Mouse (Mus musculus): ENCODE measurements around the gene Echdc3. TPM values are rescaled to one million over a fixed set of nuclear protein-coding genes. Genes with fewer than 3 reads are reported as not detected.

The Echdc3 gene
- polyA plus RNA-seq (2016; fragmentation: Nextera tagmentation; extraction: Ambion mirVana) = 1.1 and 2.9 TPM in 2 replicates

- H3K4me2 ChIP-seq = peak within 1 kb of the TSS; percentile 62
- 2% methylated on average over 30 of the region's 30 CpGs for WGBS
- H3K4me1 ChIP-seq = peaks cover 16% of the 10 kb centered on the region
- peak within 1 kb of the TSS; percentile 43 for H3K27ac ChIP-seq
- peak; percentile 90 for ATAC-seq (ENCODE audit: low FRiP score)
- H3K4me3 ChIP-seq (replicated peaks) = peak within 1 kb of the TSS; percentile 38
- H3K27me3 ChIP-seq = peaks cover 9% of the 10 kb centered on the region; the same call in 1 of the 2 replicates
- no peaks in the 10 kb centered on the region for H3K9me3 ChIP-seq
- H3K36me3 ChIP-seq (replicated peaks) = no peaks in the 10 kb centered on the region
- H3K9ac ChIP-seq = peak within 1 kb of the TSS; percentile 59
Measured at GRCm38 (mm10) chr2:6212724-6213511, at the start of gene Echdc3. Echdc3 (minus strand) TSS chr2:6213033.

GRCm38 (mm10) chr2:6261718-6262117 lies 48.9 kb upstream of the Echdc3 start:
- H3K27ac ChIP-seq = peak overlapping the region; percentile 62
- H3K4me3 ChIP-seq (replicated peaks) = no peak overlapping the region
- peaks cover 9% of the 10 kb centered on the region for H3K4me1 ChIP-seq
- WGBS = 35% methylated on average over 9 of the region's 9 CpGs
- no peaks in the 10 kb centered on the region for H3K36me3 ChIP-seq (replicated peaks)
- H3K4me2 ChIP-seq = peak overlapping the region; percentile 17
- peaks cover 12% of the 10 kb centered on the region for H3K9me3 ChIP-seq
- H3K9ac ChIP-seq = no peak overlapping the region
- ATAC-seq (ENCODE audit: low FRiP score) = peak; percentile 42; the same call in 1 of the 2 replicates
- H3K27me3 ChIP-seq = peaks cover 81% of the 10 kb centered on the region

- Histone ChIP-seq H3K36me3 (replicated peaks) (no peaks in the 10 kb centered on the region), H3K4me1 (peaks cover 9% of the 10 kb centered on the region), H3K4me2 (peak overlapping the region; percentile 17), H3K9me3 (peaks cover 12% of the 10 kb centered on the region), H3K27ac (peak overlapping the region; percentile 62), H3K4me3 (replicated peaks) (no peak overlapping the region), H3K27me3 (peaks cover 83% of the 10 kb centered on the region), H3K9ac (no peak overlapping the region)
- 2% methylated on average over 8 of the region's 8 CpGs for WGBS
- ATAC-seq (ENCODE audit: low FRiP score) = peak; percentile 90
Measured at GRCm38 (mm10) chr2:6261201-6261672, 48.4 kb upstream of the Echdc3 start.

- H3K9me3 ChIP-seq = peaks cover 9% of the 10 kb centered on the region
- 48% methylated on average over 4 of the region's 4 CpGs for WGBS
- no peak overlapping the region for H3K4me3 ChIP-seq (replicated peaks)
- H3K27ac ChIP-seq = no peak overlapping the region
- H3K36me3 ChIP-seq (replicated peaks) = no peaks in the 10 kb centered on the region
- peaks cover 81% of the 10 kb centered on the region for H3K27me3 ChIP-seq
- H3K9ac ChIP-seq = no peak overlapping the region
- H3K4me1 ChIP-seq = peaks cover 9% of the 10 kb centered on the region
- ATAC-seq (ENCODE audit: low FRiP score) = no peak
- H3K4me2 ChIP-seq = no peak overlapping the region
Measured at GRCm38 (mm10) chr2:6260661-6261060, 47.8 kb upstream of the Echdc3 start.

- no peak overlapping the region for H3K4me2 ChIP-seq
- no peaks in the 10 kb centered on the region for H3K36me3 ChIP-seq (replicated peaks)
- no peak overlapping the region for H3K9ac ChIP-seq
- 90% methylated on average over 3 of the region's 3 CpGs for WGBS
- ATAC-seq (ENCODE audit: low FRiP score) = no peak
- no peak overlapping the region for H3K4me3 ChIP-seq (replicated peaks)
- no peak overlapping the region for H3K27ac ChIP-seq
- H3K9me3 ChIP-seq = peaks cover 4% of the 10 kb centered on the region; the same call in 1 of the 2 replicates
- H3K27me3 ChIP-seq = peaks cover 78% of the 10 kb centered on the region
- peaks cover 9% of the 10 kb centered on the region for H3K4me1 ChIP-seq
Measured at GRCm38 (mm10) chr2:6259182-6259581, 46.3 kb upstream of the Echdc3 start.

- ATAC-seq (ENCODE audit: low FRiP score) = no peak
- Histone ChIP-seq H3K27me3 (peaks cover 73% of the 10 kb centered on the region), H3K4me2 (no peak overlapping the region), H3K4me1 (peaks cover 9% of the 10 kb centered on the region), H3K9me3 (peaks cover 4% of the 10 kb centered on the region; the same call in 1 of the 2 replicates), H3K27ac (no peak overlapping the region), H3K4me3 (replicated peaks) (no peak overlapping the region), H3K36me3 (replicated peaks) (no peaks in the 10 kb centered on the region), H3K9ac (no peak overlapping the region)
- 93% methylated on average over 4 of the region's 4 CpGs for WGBS
Measured at GRCm38 (mm10) chr2:6258026-6258425, 45.2 kb upstream of the Echdc3 start.

- H3K4me1 ChIP-seq = peaks cover 9% of the 10 kb centered on the region
- H3K4me3 ChIP-seq (replicated peaks) = no peak overlapping the region
- no peak for ATAC-seq (ENCODE audit: low FRiP score)
- no peaks in the 10 kb centered on the region for H3K36me3 ChIP-seq (replicated peaks)
- H3K9ac ChIP-seq = no peak overlapping the region
- H3K9me3 ChIP-seq = peaks cover 5% of the 10 kb centered on the region
- peaks cover 75% of the 10 kb centered on the region for H3K27me3 ChIP-seq
- H3K4me2 ChIP-seq = no peak overlapping the region
- no peak overlapping the region for H3K27ac ChIP-seq
- 76% methylated on average over 2 of the region's 2 CpGs for WGBS
Measured at GRCm38 (mm10) chr2:6257146-6257545, 44.3 kb upstream of the Echdc3 start.

- Histone ChIP-seq H3K27me3 (peaks cover 80% of the 10 kb centered on the region), H3K4me3 (replicated peaks) (no peak overlapping the region), H3K4me2 (no peak overlapping the region), H3K9ac (no peak overlapping the region), H3K27ac (peak overlapping the region; percentile 32; the same call in 1 of the 2 replicates), H3K36me3 (replicated peaks) (no peaks in the 10 kb centered on the region), H3K9me3 (peaks cover 7% of the 10 kb centered on the region), H3K4me1 (peaks cover 3% of the 10 kb centered on the region; the same call in 1 of the 2 replicates)
- ATAC-seq (ENCODE audit: low FRiP score) = peak; percentile 57; the same call in 1 of the 2 replicates
- WGBS = 66% methylated on average over 19 of the region's 19 CpGs
Measured at GRCm38 (mm10) chr2:6255989-6256841, 43.4 kb upstream of the Echdc3 start.

GRCm38 (mm10) chr2:6255402-6255988 lies 42.7 kb upstream of the Echdc3 start:
- Histone ChIP-seq H3K36me3 (replicated peaks) (no peaks in the 10 kb centered on the region), H3K4me1 (no peaks in the 10 kb centered on the region), H3K9me3 (peaks cover 7% of the 10 kb centered on the region), H3K9ac (no peak overlapping the region), H3K27ac (peak overlapping the region; percentile 36; the same call in 1 of the 2 replicates), H3K4me2 (no peak overlapping the region), H3K27me3 (peaks cover 84% of the 10 kb centered on the region), H3K4me3 (replicated peaks) (no peak overlapping the region)
- WGBS = 57% methylated on average over 5 of the region's 5 CpGs
- ATAC-seq (ENCODE audit: low FRiP score) = peak; percentile 34; the same call in 1 of the 2 replicates

- Histone ChIP-seq H3K36me3 (replicated peaks) (no peaks in the 10 kb centered on the region), H3K27ac (no peak overlapping the region), H3K27me3 (peaks cover 54% of the 10 kb centered on the region), H3K9me3 (peaks cover 3% of the 10 kb centered on the region; the same call in 1 of the 2 replicates), H3K4me1 (no peaks in the 10 kb centered on the region), H3K9ac (no peak overlapping the region), H3K4me3 (replicated peaks) (no peak overlapping the region), H3K4me2 (no peak overlapping the region)
- no peak for ATAC-seq (ENCODE audit: low FRiP score)
- WGBS = 92% methylated on average over 3 of the region's 3 CpGs
Measured at GRCm38 (mm10) chr2:6252491-6252890, 39.7 kb upstream of the Echdc3 start.

GRCm38 (mm10) chr2:6251076-6251496 lies 38.3 kb upstream of the Echdc3 start:
- Histone ChIP-seq H3K4me2 (no peak overlapping the region), H3K9me3 (peaks cover 3% of the 10 kb centered on the region; the same call in 1 of the 2 replicates), H3K4me3 (replicated peaks) (no peak overlapping the region), H3K27me3 (peaks cover 39% of the 10 kb centered on the region), H3K36me3 (replicated peaks) (no peaks in the 10 kb centered on the region), H3K9ac (no peak overlapping the region), H3K27ac (no peak overlapping the region), H3K4me1 (no peaks in the 10 kb centered on the region)
- WGBS = 83% methylated on average over 3 of the region's 3 CpGs
- no peak for ATAC-seq (ENCODE audit: low FRiP score)

- no peak for ATAC-seq (ENCODE audit: low FRiP score)
- Histone ChIP-seq H3K4me3 (replicated peaks) (no peak overlapping the region), H3K4me2 (no peak overlapping the region), H3K36me3 (replicated peaks) (no peaks in the 10 kb centered on the region), H3K27ac (no peak overlapping the region), H3K27me3 (peaks cover 5% of the 10 kb centered on the region; the same call in 1 of the 2 replicates), H3K9me3 (no peaks in the 10 kb centered on the region), H3K9ac (no peak overlapping the region), H3K4me1 (no peaks in the 10 kb centered on the region)
- 87% methylated on average over 5 of the region's 5 CpGs for WGBS
Measured at GRCm38 (mm10) chr2:6241446-6241845, 28.6 kb upstream of the Echdc3 start.
